Mouse (Mus musculus): ENCODE measurements around the gene Exoc2.

The Exoc2 gene

GRCm38 (mm10) chr13:30971047-30971446 lies 2.8 kb downstream of the Exoc2 start:
- DNase-seq (ENCODE audit: low spot score in 2 of 2): no peak

GRCm38 (mm10) chr13:30968311-30968710 lies 5.6 kb downstream of the Exoc2 start:
- DNase-seq (ENCODE audit: low spot score in 2 of 2): no peak

- no peak for DNase-seq (ENCODE audit: low spot score in 2 of 2)
Observed at GRCm38 (mm10) chr13:30966507-30966911, 7.4 kb downstream of the Exoc2 start.

GRCm38 (mm10) chr13:30961932-30962331 lies 12.0 kb downstream of the Exoc2 start:
- DNase-seq (ENCODE audit: low spot score in 2 of 2): no peak

- DNase-seq (ENCODE audit: low spot score in 2 of 2): no peak
Observed at GRCm38 (mm10) chr13:30960714-30961113, 13.2 kb downstream of the Exoc2 start.

- no peak for DNase-seq (ENCODE audit: low spot score in 2 of 2)
Observed at GRCm38 (mm10) chr13:30953580-30953979, 20.3 kb downstream of the Exoc2 start.

GRCm38 (mm10) chr13:30952044-30952443 lies 21.8 kb downstream of the Exoc2 start:
- no peak for DNase-seq (ENCODE audit: low spot score in 2 of 2)

- DNase-seq (ENCODE audit: low spot score in 2 of 2): no peak
Observed at GRCm38 (mm10) chr13:30949181-30949580, 24.7 kb downstream of the Exoc2 start.

GRCm38 (mm10) chr13:30947540-30947939 lies 26.4 kb downstream of the Exoc2 start, which contains the start of gene Hus1b:
Gene Hus1b, minus strand, starts transcription at chr13:30947759.
- DNase-seq (ENCODE audit: low spot score in 2 of 2): no peak

- no peak for DNase-seq (ENCODE audit: low spot score in 2 of 2)
Observed at GRCm38 (mm10) chr13:30947129-30947528, 26.8 kb downstream of the Exoc2 start.

- no peak for DNase-seq (ENCODE audit: low spot score in 2 of 2)
Observed at GRCm38 (mm10) chr13:30945788-30946187, 28.1 kb downstream of the Exoc2 start.

GRCm38 (mm10) chr13:30932972-30933371 lies 40.9 kb downstream of the Exoc2 start:
- DNase-seq (ENCODE audit: low spot score in 2 of 2): no peak

- DNase-seq (ENCODE audit: low spot score in 2 of 2): no peak
Observed at GRCm38 (mm10) chr13:30931613-30932012, 42.3 kb downstream of the Exoc2 start.

GRCm38 (mm10) chr13:30929119-30929518 lies 44.8 kb downstream of the Exoc2 start:
- DNase-seq (ENCODE audit: low spot score in 2 of 2): no peak

- DNase-seq (ENCODE audit: low spot score in 2 of 2): no peak
Observed at GRCm38 (mm10) chr13:30924269-30924668, 49.6 kb downstream of the Exoc2 start.

- DNase-seq (ENCODE audit: low spot score in 2 of 2): no peak
Observed at GRCm38 (mm10) chr13:30921914-30922313, 52.0 kb downstream of the Exoc2 start.

GRCm38 (mm10) chr13:30913757-30914156 lies 60.1 kb downstream of the Exoc2 start:
- DNase-seq (ENCODE audit: low spot score in 2 of 2): no peak

GRCm38 (mm10) chr13:30913028-30913427 lies 60.9 kb downstream of the Exoc2 start:
- no peak for DNase-seq (ENCODE audit: low spot score in 2 of 2)

- DNase-seq (ENCODE audit: low spot score in 2 of 2): no peak
Observed at GRCm38 (mm10) chr13:30911931-30912625, 61.8 kb downstream of the Exoc2 start.

GRCm38 (mm10) chr13:30910889-30911288 lies 63.0 kb downstream of the Exoc2 start:
- DNase-seq (ENCODE audit: low spot score in 2 of 2): no peak

GRCm38 (mm10) chr13:30902286-30902685 lies 71.6 kb downstream of the Exoc2 start:
- no peak for DNase-seq (ENCODE audit: low spot score in 2 of 2)

GRCm38 (mm10) chr13:30901387-30902041 lies 72.4 kb downstream of the Exoc2 start:
- no peak for DNase-seq (ENCODE audit: low spot score in 2 of 2)

- DNase-seq (ENCODE audit: low spot score in 2 of 2): no peak
Observed at GRCm38 (mm10) chr13:30894015-30894634, 79.8 kb downstream of the Exoc2 start.

Measured in urinary bladder, adult 18-20 months (tissue).